Mouse (Mus musculus): ENCODE results near the gene Hps4.
"Not testable (repeated sequence)": the region's sequence is repeated elsewhere in the genome, so short reads cannot be mapped to it uniquely, and the experiment has no call there.

Hps4 gene

DNA sequence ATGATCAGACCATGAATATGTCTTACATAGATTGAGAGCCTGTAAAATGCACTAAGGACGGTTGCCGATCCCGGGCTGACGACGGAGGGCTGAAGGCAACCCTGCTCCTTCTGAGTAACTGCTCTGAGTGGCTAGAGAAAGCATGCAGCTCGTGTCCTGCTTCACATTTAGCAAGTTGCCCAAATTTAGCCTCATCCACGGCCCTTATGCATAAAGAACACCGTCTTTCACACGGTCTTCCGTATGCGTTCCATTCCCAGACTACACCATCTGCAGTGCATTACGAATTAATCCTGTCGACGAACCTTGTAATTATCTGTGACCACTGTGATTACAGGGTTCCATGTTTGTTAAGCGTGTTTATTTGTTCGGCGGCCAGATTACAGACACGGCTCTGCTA lies 53.2 kb downstream of the Hps4 start:
- DNase-seq (ENCODE audit: extremely low read depth, low read depth, low spot score) = no peak

DNA sequence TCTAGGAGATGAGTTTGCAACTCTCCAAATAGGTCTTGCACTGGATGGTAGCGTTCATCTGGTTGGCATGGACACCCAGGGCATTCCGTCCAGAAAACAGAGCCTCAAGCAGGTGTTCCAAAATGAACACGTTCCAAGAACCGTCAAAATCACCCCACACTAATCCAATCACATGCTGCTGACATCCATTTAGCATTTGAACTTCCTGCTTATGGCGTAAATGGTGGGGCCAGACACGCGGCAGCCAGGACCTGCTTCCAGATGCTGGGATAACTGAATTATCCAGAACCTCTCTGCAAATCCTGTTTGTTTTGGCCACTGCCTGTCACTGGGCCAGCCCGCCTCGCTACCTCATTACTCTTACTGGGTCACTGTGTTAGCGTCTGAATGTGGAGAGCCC lies 56.4 kb downstream of the Hps4 start:
- DNase-seq (ENCODE audit: extremely low read depth, low read depth, low spot score) = no peak

DNA sequence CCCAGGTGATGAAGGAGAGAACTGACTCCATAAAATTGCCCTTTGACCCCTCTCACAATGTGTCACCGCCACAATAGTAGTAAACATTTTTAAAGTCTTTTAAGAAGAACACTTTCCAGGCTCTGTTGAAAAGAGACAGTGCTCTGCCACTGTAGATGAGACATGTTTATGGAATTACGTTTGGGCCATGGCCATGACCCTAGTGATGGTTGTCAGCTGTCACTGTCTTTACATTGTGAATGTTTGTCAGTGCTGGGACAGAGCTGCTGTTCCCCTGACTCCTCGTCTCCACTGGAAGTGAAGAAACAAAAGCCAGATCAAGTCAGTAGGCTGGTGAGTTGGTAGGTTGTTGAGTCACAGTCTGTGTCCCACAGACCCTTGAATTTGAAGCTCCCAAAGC lies 59.6 kb downstream of the Hps4 start:
- no peak for DNase-seq (ENCODE audit: extremely low read depth, low read depth, low spot score)

DNA sequence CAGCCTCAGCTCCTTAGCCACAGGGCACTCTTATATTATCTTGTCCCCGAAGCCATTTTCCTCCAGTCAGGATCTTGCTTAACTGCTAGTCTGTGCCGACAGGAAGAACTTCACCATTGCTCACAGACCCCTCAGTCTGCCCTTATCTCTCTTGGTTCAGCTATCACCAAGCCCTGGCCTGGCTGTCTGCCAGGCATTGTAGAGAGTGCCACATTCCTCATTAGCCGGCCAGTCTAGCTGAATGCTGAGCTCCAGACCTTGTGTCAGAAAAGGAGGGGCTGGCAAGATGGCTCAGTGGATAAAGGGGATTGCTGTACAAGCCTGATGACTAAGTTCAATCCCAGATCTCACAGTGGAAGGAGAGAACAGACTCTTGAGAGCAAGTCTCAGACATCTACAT lies 63.1 kb downstream of the Hps4 start:
- no peak for DNase-seq (ENCODE audit: extremely low read depth, low read depth, low spot score)

DNA sequence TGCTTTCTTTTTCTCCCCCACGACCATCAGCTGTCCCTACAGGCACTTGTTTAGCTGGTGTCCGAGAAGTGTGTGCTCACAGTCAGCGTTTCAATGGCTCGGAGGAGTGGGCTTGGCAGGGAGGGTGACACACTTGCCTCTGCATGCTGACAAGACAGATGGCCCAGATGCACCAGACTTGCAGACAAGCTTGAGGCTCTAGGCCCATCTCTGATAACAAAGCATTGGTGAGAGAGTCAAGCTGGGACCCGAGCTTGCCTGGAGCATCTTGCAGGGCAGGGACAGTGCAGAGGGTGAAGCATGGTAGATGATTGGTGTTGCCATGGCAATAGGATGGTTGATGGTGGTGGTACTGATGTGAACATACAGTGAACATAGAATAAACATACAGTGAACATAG lies 66.4 kb downstream of the Hps4 start:
- DNase-seq (ENCODE audit: extremely low read depth, low read depth, low spot score) = no peak

DNA sequence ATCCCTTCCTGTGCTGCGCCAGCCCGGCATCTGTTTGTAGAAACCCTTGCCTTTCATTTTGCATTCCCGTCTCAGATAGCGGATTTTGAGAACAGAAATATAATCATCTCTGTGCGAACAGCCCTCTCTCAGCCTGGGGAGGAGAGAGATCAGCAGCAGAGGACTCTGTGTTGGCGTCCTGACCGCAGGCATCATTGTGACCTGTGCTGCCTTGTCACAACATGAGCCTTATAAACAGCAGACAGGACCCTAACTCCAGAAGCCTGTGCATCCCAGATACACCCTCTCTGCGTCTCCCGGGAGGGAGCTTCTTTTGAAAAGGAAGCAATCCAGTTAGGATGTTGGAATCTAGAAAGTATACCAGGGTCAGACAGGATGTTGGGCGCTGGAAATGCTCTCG lies 68.2 kb downstream of the Hps4 start:
- DNase-seq (ENCODE audit: extremely low read depth, low read depth, low spot score) = no peak

DNA sequence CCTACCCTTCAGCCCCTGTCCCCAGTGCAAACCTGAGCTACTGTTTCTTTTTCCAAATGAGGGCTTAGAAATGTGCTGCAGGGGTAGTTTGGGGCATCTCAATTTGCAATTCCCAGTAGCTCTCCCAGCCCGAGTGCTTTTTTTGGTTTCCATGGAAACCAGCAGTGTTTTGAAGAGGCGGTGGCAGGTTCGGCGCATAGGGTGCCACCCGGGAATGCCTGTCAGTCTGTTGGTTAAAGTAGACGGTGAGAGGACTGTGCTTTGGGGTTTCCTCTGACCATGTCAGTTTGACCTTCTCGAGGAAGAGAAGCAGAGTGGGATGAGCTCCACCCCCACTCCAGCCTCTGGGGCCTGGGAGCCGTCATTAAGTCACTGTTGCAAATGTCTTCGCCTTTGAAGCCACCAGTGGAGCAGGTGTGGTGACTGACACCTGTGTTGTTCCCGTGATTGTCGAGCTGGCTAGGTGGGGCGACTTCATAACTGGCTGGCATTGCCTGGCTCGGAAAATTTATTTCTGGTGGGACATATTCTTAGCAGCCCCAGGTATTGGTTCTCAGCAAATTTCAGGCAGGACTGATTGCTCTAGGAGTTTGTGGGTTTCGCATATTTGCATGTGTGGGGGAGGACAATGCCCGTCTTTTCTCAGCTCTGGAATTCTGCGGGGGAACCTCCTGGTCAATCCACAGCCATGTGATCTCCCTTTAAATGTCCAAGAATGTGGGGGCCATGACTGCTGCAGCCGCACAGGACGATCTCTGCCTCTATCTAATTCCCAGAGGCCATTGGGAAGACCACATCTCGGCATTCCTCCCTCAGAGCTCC lies 68.8 kb downstream of the Hps4 start:
- DNase-seq (ENCODE audit: extremely low read depth, low read depth, low spot score) = no peak

DNA sequence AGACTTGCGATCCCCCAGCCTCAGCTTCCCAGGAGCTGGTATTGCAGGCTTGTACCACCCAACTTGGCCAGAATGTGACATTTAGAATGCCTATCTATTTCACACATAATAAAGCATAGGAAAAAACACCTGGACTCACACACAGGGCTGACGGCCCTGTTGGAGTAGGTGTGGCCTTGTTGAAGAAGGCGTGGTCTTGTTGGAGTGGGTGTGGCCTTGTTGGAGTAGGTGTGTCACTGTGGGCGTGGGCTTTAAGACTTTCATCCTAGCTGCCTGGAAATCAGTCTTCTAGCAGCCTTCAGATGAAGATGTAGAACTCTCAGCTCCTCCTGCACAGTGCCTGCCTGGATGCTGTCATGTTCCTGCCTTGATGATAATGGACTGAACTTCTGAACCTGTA lies 69.9 kb downstream of the Hps4 start:
- not testable (repeated sequence) for DNase-seq (ENCODE audit: extremely low read depth, low read depth, low spot score)

DNA sequence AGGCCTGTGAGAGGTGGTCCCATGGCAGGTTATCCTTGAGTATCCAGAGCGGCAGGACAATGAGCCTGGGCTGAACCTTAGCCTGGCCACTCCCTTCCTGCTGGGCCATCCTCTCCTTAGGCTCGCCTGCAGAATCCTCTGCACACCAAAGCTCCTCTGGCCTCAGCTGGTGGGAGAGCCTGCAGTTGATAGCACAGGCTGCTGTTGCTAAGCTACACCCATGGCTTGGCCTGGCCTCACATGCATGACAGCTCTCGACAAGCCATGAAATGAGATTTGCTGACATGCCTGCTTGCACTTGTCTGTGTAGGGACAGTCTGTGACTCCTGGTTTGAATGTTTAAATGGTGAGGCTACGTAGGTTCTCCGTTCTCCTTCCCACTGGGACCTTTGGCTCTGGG lies 73.8 kb downstream of the Hps4 start:
- DNase-seq (ENCODE audit: extremely low read depth, low read depth, low spot score) = no peak

DNA sequence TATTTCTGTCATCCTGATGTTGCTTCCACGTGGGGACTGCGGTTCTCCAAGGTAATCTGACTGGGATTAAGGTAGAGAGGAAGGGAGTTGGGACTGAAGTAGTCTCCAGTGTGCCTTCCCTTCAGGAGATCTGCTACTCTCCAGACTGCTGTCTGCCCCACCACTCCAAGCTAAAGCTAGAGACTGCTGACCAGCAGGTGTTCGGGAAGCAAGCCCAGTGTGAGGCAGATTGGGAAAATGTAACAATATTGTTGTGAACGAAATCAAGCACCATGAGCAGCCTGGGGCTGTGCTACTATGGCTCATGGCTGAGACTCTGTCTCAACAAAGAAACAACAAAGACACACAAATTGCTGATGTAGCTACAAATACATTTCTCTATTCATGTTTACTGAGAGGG lies 75.1 kb downstream of the Hps4 start:
- no peak for DNase-seq (ENCODE audit: extremely low read depth, low read depth, low spot score)

DNA sequence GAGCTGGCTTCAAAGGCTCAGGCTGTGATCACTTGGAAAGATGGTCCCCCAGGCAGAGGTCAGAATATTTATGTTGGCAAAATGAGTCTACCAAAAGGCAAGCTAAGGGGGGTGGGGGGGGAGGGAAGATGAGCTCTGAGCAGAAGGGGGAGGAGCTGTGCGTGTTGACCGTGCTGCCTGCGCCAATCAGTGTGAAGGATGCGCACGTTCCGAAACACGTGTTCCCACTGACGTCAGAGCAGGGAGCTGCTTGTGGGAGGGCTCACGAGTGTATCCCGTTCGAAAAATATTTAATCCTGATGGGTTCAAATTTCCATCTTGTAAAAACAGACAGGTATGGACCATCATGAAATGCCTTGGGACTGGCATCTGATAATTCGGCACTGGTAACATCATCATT lies 76.7 kb downstream of the Hps4 start:
- DNase-seq (ENCODE audit: extremely low read depth, low read depth, low spot score) = no peak

DNA sequence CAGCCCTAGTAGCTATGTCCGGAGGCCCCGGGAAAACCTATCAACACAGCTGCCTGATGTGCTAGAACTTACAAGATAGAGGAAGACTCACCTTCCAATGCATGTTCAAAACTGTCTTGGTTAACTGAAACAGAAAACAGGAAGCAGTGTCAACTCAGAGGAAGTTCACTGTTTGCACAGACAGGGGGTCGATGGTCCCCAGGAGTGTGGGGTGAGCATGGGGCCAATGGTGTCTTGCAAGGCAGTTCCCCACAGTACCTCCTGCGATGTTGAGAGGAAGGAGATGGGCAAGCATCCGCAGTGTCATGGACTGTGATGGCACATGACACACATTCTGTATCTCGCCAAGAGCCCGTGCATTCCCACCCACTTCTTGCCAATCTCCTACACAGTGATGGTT lies 83.8 kb downstream of the Hps4 start:
- DNase-seq (ENCODE audit: extremely low read depth, low read depth, low spot score) = no peak

DNA sequence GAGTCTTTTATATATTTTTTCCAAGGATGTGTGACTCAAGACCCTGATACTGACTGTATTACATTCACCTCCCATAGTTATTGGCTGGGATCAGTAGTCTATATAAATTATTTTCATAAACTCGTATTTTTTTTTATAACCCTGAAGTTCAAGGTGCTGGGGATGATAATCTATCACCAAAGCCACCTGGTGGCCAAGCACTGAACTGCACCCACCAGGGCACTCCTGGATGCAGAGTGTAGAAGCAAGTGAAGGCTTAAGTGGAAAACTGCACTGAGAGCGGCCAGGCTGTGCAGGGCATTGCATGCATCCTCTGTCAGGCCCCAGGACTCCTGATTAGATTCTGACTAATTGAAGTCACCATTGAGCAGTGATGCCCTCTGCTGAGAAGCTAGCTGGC lies 84.4 kb downstream of the Hps4 start:
- no peak for DNase-seq (ENCODE audit: extremely low read depth, low read depth, low spot score)

Measured in fat pad, adult 2 months (tissue).